Mouse (Mus musculus): ENCODE data around the gene Gm11115. TPM values are rescaled to one million over a fixed set of nuclear protein-coding genes. Genes with fewer than 3 reads are reported as not detected.

Gm11115 gene
- not detected for total RNA-seq (2021)

DNA sequence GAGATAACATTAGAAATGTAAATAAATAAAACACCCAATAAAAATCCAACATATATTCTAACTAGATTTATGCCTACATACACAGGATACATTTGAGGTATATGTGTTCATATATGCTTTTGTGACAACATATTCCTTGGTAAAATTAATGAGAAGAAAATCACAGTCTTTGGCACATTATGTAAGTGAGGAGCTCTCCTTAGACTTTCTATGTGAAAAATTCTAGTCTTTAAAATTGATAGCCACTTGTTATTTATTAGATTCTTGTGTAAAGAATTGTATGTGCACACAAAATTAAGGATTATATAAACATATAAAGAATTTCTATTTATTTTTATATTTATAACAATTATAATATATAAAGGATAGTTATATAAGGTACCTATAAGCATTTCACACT, at the start of gene Gm11115:
Gm11115 (minus strand) TSS at position 101 of the 400 bp plus-strand sequence.
- DNase-seq (ENCODE audit: low spot score in 2 of 2): no peak
- intact Hi-C loops (cut with DNase I): no loop called here

DNA sequence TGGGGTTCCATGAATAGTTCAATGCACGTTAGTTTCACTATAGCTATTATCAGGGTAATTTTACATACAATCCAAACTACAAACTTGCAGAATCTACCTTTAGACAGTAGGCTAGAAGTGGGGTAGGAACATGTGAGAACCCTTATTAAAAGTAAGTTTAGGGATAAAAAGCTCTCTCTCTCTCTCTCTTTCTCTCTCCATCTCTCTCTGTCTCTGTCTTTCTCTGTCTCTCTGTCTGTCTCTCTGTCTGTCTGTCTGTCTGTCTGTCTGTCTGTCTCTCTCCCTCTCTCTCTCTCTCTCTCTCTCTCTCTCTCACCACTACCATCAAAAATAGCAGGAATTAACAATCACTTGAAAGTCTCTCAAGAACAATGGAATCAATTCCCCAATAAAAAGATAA, 42.5 kb downstream of the Gm11115 start, which contains the start of gene Gm11116:
Gm11116 (minus strand) TSS at position 101 of the 400 bp plus-strand sequence.
- intact Hi-C loops (cut with DNase I): no loop called here
- no peak for DNase-seq (ENCODE audit: low spot score in 2 of 2)

Other genes starting within 250 kb of the Gm11115 start
- gene Csn3, start 228.5 kb downstream of the Gm11115 start, total RNA-seq (2021): not detected
- not detected for gene 2310003L06Rik, start 184.6 kb downstream of the Gm11115 start, total RNA-seq (2021)
- not detected for gene Gm28434, start 184.6 kb downstream of the Gm11115 start, total RNA-seq (2021)
- not detected for gene Cabs1, start 174.7 kb downstream of the Gm11115 start, total RNA-seq (2021)
- not detected for gene Smr3a, start 151.6 kb downstream of the Gm11115 start, total RNA-seq (2021)
- gene Smr2, start 67.5 kb downstream of the Gm11115 start, total RNA-seq (2021): not detected
- gene Gm11116, start 42.6 kb downstream of the Gm11115 start, total RNA-seq (2021): not detected
- not detected for gene Gm7714, start 114.8 kb upstream of the Gm11115 start, total RNA-seq (2021)
- gene Prol1, start 163.2 kb upstream of the Gm11115 start, total RNA-seq (2021): not detected
- gene Amtn, start 222.0 kb upstream of the Gm11115 start, total RNA-seq (2021): not detected

All from left cerebral cortex, postnatal 25 days (tissue).